Mouse (Mus musculus) cerebellum, postnatal 4 days (tissue): ENCODE measurements around the gene Gjd3.

Experiments used
- DNase-seq, 2 experiments: peaks; one replicate each; pipeline ENCODE4 v3.0.0; 2022; ENCODE audit warnings: low spot score in 2 of 2, mixed read lengths in 1 of 2

The Gjd3 gene

GRCm38 (mm10) chr11:98981289-98981996, 1.4 kb downstream of the Gjd3 start:
- no peak for DNase-seq

- no peak for DNase-seq
Observed at GRCm38 (mm10) chr11:98979356-98979755, 3.5 kb downstream of the Gjd3 start.

- no peak for DNase-seq
Observed at GRCm38 (mm10) chr11:98978526-98979148, 4.2 kb downstream of the Gjd3 start.

- peak in 1 of 2 experiments; percentile 76 for DNase-seq
Observed at GRCm38 (mm10) chr11:98974871-98975719, 7.7 kb downstream of the Gjd3 start.

- DNase-seq = no peak
Observed at GRCm38 (mm10) chr11:98974213-98974612, 8.6 kb downstream of the Gjd3 start.

GRCm38 (mm10) chr11:98973584-98973983, 9.2 kb downstream of the Gjd3 start:
- no peak for DNase-seq

- DNase-seq = no peak
Observed at GRCm38 (mm10) chr11:98972801-98973360, 9.9 kb downstream of the Gjd3 start.

- DNase-seq = peak; percentile 81 to 90
Observed at GRCm38 (mm10) chr11:98972215-98972614, 10.6 kb downstream of the Gjd3 start.

GRCm38 (mm10) chr11:98971316-98972031, 11.3 kb downstream of the Gjd3 start:
- DNase-seq = peak; percentile 61 to 87

- DNase-seq = no peak
Observed at GRCm38 (mm10) chr11:98970191-98970925, 12.5 kb downstream of the Gjd3 start.

- DNase-seq = no peak
Observed at GRCm38 (mm10) chr11:98969496-98969927, 13.3 kb downstream of the Gjd3 start.

- DNase-seq = no peak
Observed at GRCm38 (mm10) chr11:98968716-98969495, 13.9 kb downstream of the Gjd3 start.

GRCm38 (mm10) chr11:98968079-98968478, 14.7 kb downstream of the Gjd3 start:
- DNase-seq = no peak

GRCm38 (mm10) chr11:98966499-98967141, 16.2 kb downstream of the Gjd3 start:
- DNase-seq = peak; percentile 52 to 76

- DNase-seq = no peak
Observed at GRCm38 (mm10) chr11:98965416-98966077, 17.3 kb downstream of the Gjd3 start.

- no peak for DNase-seq
Observed at GRCm38 (mm10) chr11:98964616-98965415, 18.0 kb downstream of the Gjd3 start.

- DNase-seq = no peak
Observed at GRCm38 (mm10) chr11:98964201-98964615, 18.6 kb downstream of the Gjd3 start.
